Mouse (Mus musculus) heart, adult 2 months (tissue): ENCODE measurements around the gene Gm20695. TPM values are rescaled to one million over a fixed set of nuclear protein-coding genes. Genes with fewer than 3 reads are reported as not detected.
"Not testable (repeated sequence)": the region's sequence is repeated elsewhere in the genome, so short reads cannot be mapped to it uniquely, and the experiment has no call there.

Experiments
- DNase-seq, 2 experiments: peaks; one replicate each; pipeline ENCODE4 v3.0.0; 2021
- H3K27ac ChIP-seq: fragments of 200-600 bp; 2 replicates; pipeline ENCODE4 v1.8.1; 2022
- H3K27me3 ChIP-seq: fragments of 200-500 bp; 2 replicates; pipeline ENCODE4 v1.6.1; 2012; ENCODE audit warnings: mild to moderate bottlenecking, low read length, inconsistent platforms, mixed read lengths; ENCODE audit not compliant: control insufficient read depth, insufficient read depth
- H3K36me3 ChIP-seq: fragments of 200-500 bp; 2 replicates; pipeline ENCODE4 v1.6.1; 2012; ENCODE audit warnings: low read length, inconsistent platforms; ENCODE audit not compliant: control insufficient read depth, insufficient read depth
- H3K4me1 ChIP-seq: fragments of 200-500 bp; 2 replicates; pipeline ENCODE4 v1.6.1; 2011; ENCODE audit warnings: low read length; ENCODE audit not compliant: control insufficient read depth, insufficient read depth
- H3K4me3 ChIP-seq: fragments of 200-600 bp; 2 replicates; pipeline ENCODE4 v1.8.1; 2022
- H3K79me2 ChIP-seq: fragments of 200-500 bp; replicated peaks from 2 replicates; pipeline ENCODE4 v1.6.1; 2012; ENCODE audit warnings: mild to moderate bottlenecking, inconsistent platforms, low read length, moderate library complexity, mixed read lengths; ENCODE audit not compliant: control insufficient read depth, insufficient read depth
- H3K9ac ChIP-seq: fragments of 200-500 bp; 2 replicates; pipeline ENCODE4 v1.6.1; 2012; ENCODE audit warnings: low read depth, mild to moderate bottlenecking, control low read depth, inconsistent platforms, low read length, mixed read lengths
- CTCF ChIP-seq: fragments of 200-600 bp; IDR thresholded peaks from 2 replicates; pipeline ENCODE4 v1.8.1; 2022; ENCODE audit warnings: antibody characterized with exemption, mild to moderate bottlenecking, moderate library complexity
- EP300 ChIP-seq: fragments of 200-500 bp; IDR thresholded peaks from 2 replicates; pipeline ENCODE4 v1.6.1; 2011; ENCODE audit warnings: low read depth, low read length, control low read depth; ENCODE audit not compliant: insufficient read depth
- POLR2A ChIP-seq: fragments of 200-500 bp; IDR thresholded peaks from 2 replicates; pipeline ENCODE4 v1.6.1; 2011; ENCODE audit warnings: mild to moderate bottlenecking, low read depth, low read length, control low read depth; ENCODE audit not compliant: insufficient read depth
- WGBS: fragments of 180-500 bp; shearing (Covaris S2); methylation state at CpG from one replicate; pipeline ENCODE4 v1.1.7; 2018; 5-methylcytosine and 5-hydroxymethylcytosine counted together
- intact Hi-C: fragments of 180-260 bp; cut with DNase I; formaldehyde crosslinking; loops from one replicate; pipeline ENCODE4 v1.15.1; 2025
- polyA plus RNA-seq: library from polyadenylated mRNA; depleted of rRNA; stranded (reverse); fragments of >200 nt; gene quantifications from 2 replicates; pipeline ENCODE4 v1.2.3, GENCODE M21; 2012
- total RNA-seq, 2 experiments: library from RNA; stranded (reverse); gene quantifications; 2 replicates each; pipeline ENCODE4 v1.2.3; 2021

Gm20695 gene
- total and polyA plus RNA-seq, 3 experiments = 0.27 to 0.42 TPM; not detected in 1

DNA sequence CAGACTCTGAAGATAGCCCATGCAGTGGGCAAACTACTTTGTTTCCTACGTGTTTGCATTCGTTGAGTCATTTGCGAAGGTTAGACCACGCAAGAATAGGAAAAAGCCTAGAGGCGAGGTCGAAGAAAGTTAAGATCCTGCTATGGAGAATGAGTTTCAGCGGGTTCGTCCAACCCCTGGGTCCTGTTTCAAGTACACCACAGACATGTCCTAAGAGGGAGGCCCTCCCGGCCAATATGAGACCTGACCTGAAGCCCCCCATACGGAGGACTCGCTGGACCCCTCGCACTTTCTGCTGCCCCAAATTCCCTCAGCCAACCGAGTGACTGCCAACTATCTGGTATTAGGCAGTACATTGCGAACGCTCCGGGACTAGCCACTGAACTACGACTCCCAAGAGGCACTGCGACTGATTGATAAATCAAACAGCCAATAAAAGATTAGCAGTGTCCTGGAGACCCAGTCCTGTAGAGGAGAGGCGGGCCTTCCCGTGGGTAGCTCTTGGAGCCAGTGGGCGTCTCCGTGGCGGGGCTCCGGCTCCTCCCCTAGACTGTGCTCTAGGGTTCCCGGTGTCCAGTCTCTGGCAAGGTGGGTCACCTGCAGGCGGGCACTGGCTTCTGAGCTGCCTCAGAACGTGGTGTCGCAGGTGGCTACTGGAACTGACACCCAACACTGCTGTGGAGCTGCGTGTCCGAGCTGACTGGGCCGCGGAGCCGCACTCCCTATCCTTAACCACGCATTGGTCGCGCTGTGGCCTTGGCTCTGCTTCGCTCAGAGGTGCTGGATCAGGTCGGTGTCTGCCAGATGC, 37.5 kb upstream of the Gm20695 start, which contains the start of gene Zfp174:
TSS of gene Zfp174 (plus strand) at position 558 of the 808 bp plus-strand sequence.
- H3K9ac ChIP-seq = peak within 1 kb of the TSS; percentile 84
- DNase-seq = peak; percentile 92 to 96
- no peaks in the 10 kb centered on the region for H3K36me3 ChIP-seq
- H3K4me3 ChIP-seq = peak within 1 kb of the TSS; percentile 67
- no peaks in the 10 kb centered on the region for H3K27me3 ChIP-seq
- intact Hi-C loops = loop anchor here (2.0 to 10.0 kb wide), 5 partner anchors 38 to 438 kb away; partner anchors contain the start of genes 1700037C18Rik, Cluap1, Gm20695 and Slx4
- no peaks in the 10 kb centered on the region for H3K79me2 ChIP-seq
- 1% methylated on average over 38 of the region's 38 CpGs for WGBS
- TF ChIP-seq CTCF (peak; percentile 27; the same call in 1 of the 2 replicates), POLR2A (peak; percentile 77), EP300 (no peak)
- H3K4me1 ChIP-seq = no peaks in the 10 kb centered on the region; the same call in none of the 2 replicates
- peak within 1 kb of the TSS; percentile 82 for H3K27ac ChIP-seq

DNA sequence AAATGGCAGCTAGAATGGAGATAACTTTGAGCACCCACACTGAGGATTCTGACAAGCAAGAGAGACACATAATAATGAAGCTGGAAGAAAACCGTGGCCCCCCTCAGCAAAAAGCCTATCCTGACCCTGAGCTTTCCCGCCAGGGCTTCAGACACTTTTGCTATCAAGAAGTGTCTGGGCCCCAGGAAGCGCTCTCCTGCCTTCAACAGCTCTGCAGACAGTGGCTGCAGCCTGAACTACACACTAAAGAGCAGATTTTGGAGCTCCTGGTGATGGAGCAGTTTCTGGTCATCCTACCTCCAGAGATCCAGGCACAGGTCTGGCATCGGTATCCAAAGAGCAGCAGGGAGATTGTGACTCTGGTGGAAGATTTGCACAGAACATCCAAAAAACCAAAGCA, 36.6 kb upstream of the Gm20695 start:
- H3K9ac ChIP-seq = no peak overlapping the region
- TF ChIP-seq EP300 (no peak), CTCF (no peak), POLR2A (no peak)
- H3K4me3 ChIP-seq = peak overlapping the region; percentile 67
- peaks cover 1% of the 10 kb centered on the region; the same call in 1 of the 2 replicates for H3K79me2 ChIP-seq
- intact Hi-C loops = loop anchor here (2.0 to 10.0 kb wide), 5 partner anchors 37 to 437 kb away; partner anchors contain the start of genes 1700037C18Rik, Cluap1, Gm20695 and Slx4
- no peaks in the 10 kb centered on the region for H3K36me3 ChIP-seq
- H3K4me1 ChIP-seq = no peaks in the 10 kb centered on the region; the same call in none of the 2 replicates
- WGBS = 77% methylated on average over 4 of the region's 4 CpGs
- H3K27me3 ChIP-seq = no peaks in the 10 kb centered on the region
- no peak for DNase-seq
- H3K27ac ChIP-seq = no peak overlapping the region

DNA sequence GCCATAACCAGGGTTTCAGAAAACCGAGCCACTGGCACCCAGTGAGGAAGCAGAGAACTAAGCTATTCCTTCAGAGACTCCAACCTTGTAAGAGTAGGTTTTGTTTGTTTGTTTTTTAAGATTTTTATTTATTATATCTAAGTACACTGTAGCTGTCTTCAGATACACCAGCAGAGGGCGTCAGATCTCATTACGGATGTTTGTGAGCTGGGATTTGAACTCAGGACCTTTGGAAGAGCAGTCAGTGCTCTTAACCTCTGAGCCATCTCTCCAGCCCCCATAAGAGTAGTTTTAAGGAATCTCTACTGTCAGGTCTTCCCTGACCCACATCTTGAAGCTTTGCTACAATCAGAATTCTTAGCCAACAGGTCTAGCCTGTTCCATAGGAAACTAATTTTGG, 36.0 kb upstream of the Gm20695 start:
- peaks cover 1% of the 10 kb centered on the region; the same call in 1 of the 2 replicates for H3K79me2 ChIP-seq
- no peak for DNase-seq
- peak; percentile 46 for TF ChIP-seq CTCF
- no peak for TF ChIP-seq EP300
- no peak overlapping the region for H3K4me3 ChIP-seq
- no peaks in the 10 kb centered on the region; the same call in none of the 2 replicates for H3K4me1 ChIP-seq
- H3K36me3 ChIP-seq = no peaks in the 10 kb centered on the region
- no peak overlapping the region for H3K27ac ChIP-seq
- intact Hi-C loops = loop anchor here (5.0 to 10.0 kb wide), 3 partner anchors 104 to 436 kb away; partner anchors contain the start of genes Slx4 and Zfp263
- no peaks in the 10 kb centered on the region for H3K27me3 ChIP-seq
- H3K9ac ChIP-seq = no peak overlapping the region
- WGBS = 81% methylated on average over 3 of the region's 3 CpGs

DNA sequence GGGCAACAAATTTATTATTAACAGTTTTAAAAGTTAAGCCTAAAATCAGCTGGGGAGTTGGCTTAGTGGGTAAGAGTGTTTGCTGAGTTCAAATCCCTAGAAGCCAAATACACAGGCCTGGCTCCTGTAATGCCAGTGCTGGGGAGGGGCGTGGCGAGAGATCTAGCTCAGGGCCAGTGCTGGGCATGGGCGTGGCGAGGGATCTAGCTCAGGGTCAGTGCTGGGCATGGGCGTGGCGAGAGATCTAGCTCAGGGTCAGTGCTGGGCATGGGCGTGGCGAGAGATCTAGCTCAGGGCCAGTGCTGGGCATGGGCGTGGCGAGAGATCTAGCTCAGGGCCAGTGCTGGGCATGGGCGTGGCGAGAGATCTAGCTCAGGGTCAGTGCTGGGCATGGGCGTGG, 33.1 kb upstream of the Gm20695 start:
- H3K4me3 ChIP-seq, H3K27ac ChIP-seq, H3K79me2 ChIP-seq, intact Hi-C loops, H3K27me3 ChIP-seq, H3K36me3 ChIP-seq, H3K4me1 ChIP-seq, H3K9ac ChIP-seq, DNase-seq: not testable (repeated sequence)
- WGBS = 94% methylated on average over 13 of the region's 13 CpGs

DNA sequence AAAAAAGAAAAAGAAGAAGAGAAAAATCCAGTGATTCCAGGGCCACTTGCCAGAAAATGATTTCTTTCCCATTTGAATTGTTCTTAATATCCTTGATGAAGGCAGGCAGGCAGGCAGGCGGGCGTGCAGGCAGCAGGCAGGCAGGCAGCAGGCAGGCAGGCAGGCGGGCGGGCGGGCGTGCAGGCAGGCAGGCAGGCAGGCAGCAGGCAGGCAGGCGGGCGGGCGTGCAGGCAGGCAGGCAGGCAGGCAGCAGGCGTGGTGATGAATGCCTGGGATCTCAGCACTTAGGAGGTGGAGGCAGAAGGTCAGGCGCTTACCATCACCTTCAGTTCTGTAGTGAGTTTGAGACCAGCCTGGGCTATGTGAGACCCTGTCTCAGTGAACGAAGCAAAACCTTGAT, 31.9 kb upstream of the Gm20695 start:
- no peak overlapping the region for H3K9ac ChIP-seq
- WGBS = 86% methylated on average over 12 of the region's 12 CpGs
- H3K36me3 ChIP-seq = no peaks in the 10 kb centered on the region
- intact Hi-C loops = no loop called here
- DNase-seq = no peak
- H3K4me3 ChIP-seq = no peak overlapping the region
- TF ChIP-seq POLR2A (no peak), EP300 (no peak)
- no peaks in the 10 kb centered on the region; the same call in 1 of the 2 replicates for H3K4me1 ChIP-seq
- no peaks in the 10 kb centered on the region for H3K27me3 ChIP-seq
- no peak overlapping the region for H3K27ac ChIP-seq
- peaks cover 1% of the 10 kb centered on the region; the same call in 1 of the 2 replicates for H3K79me2 ChIP-seq
